Mouse (Mus musculus) kidney, postnatal 0 days (tissue): ENCODE measurements around the gene Cdc42se1. TPM values are rescaled to one million over a fixed set of nuclear protein-coding genes. Genes with fewer than 3 reads are reported as not detected.

Experiments used
- ATAC-seq: fragments of 200-750 bp; cut with Nextera tagmentation; replicated peaks from 2 replicates; pipeline ENCODE4 v1.8.0; 2017; ENCODE audit warnings: low read depth, moderate number of reproducible peaks, moderate TSS enrichment, moderate library complexity; ENCODE audit not compliant: low FRiP score
- DNase-seq: peaks from one replicate; pipeline ENCODE4 v3.0.0-alpha.2; 2016; ENCODE audit warnings: low spot score
- H3K27ac ChIP-seq: fragments of 300-500 bp; sonication (generic); 2 replicates; pipeline ENCODE4 v1.5.1; 2014; ENCODE audit warnings: mild to moderate bottlenecking
- H3K27me3 ChIP-seq: fragments of 300-500 bp; sonication (generic); 2 replicates; pipeline ENCODE4 v1.6.1; 2014; ENCODE audit warnings: low read length, mixed read lengths; ENCODE audit not compliant: insufficient read depth
- H3K36me3 ChIP-seq: fragments of 300-500 bp; sonication (generic); 2 replicates; pipeline ENCODE4 v1.6.1; 2014; ENCODE audit warnings: low read length, mixed read lengths; ENCODE audit not compliant: insufficient read depth
- H3K4me1 ChIP-seq: fragments of 300-500 bp; sonication (generic); replicated peaks from 2 replicates; pipeline ENCODE4 v1.6.1; 2014; ENCODE audit warnings: antibody characterized with exemption, low read length, mixed read lengths; ENCODE audit not compliant: insufficient read depth
- H3K4me2 ChIP-seq: fragments of 300-500 bp; sonication (generic); 2 replicates; pipeline ENCODE4 v1.6.1; 2014; ENCODE audit warnings: mild to moderate bottlenecking, low read length, moderate library complexity, mixed read lengths
- H3K4me3 ChIP-seq: fragments of 300-500 bp; sonication (generic); replicated peaks from 2 replicates; pipeline ENCODE4 v1.5.1; 2014; ENCODE audit warnings: low read depth, low read length
- H3K9ac ChIP-seq: fragments of 300-500 bp; sonication (generic); 2 replicates; pipeline ENCODE4 v1.6.1; 2014; ENCODE audit warnings: low read depth, low read length
- H3K9me3 ChIP-seq: fragments of 300-500 bp; sonication (generic); replicated peaks from 2 replicates; pipeline ENCODE4 v1.6.1; 2016; ENCODE audit warnings: low read length, inconsistent platforms, mixed read lengths
- CTCF ChIP-seq: IDR thresholded peaks from 2 replicates; pipeline ENCODE4 v1.5.1; 2016; ENCODE audit warnings: antibody characterized with exemption, low read depth, mild to moderate bottlenecking, moderate library complexity
- WGBS: fragments of 180-500 bp; shearing (Covaris S2); extraction: QIAGEN DNeasy Blood & Tissue Kit; methylation state at CpG from one replicate; pipeline ENCODE4 v1.1.7; 2014; 5-methylcytosine and 5-hydroxymethylcytosine counted together
- polyA plus RNA-seq: library from polyadenylated mRNA; unstranded; fragments of >200 nt; fragmentation: Nextera tagmentation; extraction: Ambion mirVana; gene quantifications from 2 replicates; pipeline ENCODE4 v1.2.1, GENCODE M21; 2015

Gene Cdc42se1
- polyA plus RNA-seq, 1 experiment from 2014 or later: 102 TPM

DNA sequence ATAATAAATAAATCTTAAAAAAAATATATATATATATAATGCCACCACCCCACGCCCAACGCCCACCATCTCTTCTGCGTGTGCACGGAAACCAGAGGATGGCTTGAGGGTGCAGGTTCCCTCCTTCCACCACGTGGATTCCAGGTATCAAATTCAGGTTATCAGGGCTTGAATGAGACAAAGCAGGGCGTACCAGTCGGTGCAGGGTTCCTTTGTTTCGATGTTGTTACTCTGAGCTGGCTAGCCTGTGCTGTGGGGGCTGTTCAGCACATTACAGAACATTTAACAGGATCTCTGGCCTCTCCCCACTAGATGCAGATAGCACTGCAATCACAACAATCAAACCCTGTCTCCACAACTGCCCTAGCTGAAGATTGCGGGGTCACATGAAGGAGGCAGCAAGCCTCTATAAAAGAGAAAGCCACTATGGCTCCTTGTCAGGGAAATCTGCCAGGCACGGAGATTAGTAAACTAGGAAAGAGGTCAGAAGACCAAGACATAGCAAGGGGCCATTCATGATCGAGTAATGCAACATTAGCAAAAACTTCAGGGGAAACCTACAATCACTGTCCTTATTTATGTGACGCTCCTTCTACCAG, 42.3 kb downstream of the Cdc42se1 start:
- Histone ChIP-seq H3K4me2 (no peak overlapping the region), H3K4me3 (no peak overlapping the region), H3K27ac (no peak overlapping the region), H3K36me3 (0 out of 2 replicates have a peak, but pooled peaks cover 3% of the 10 kb centered on the region), H3K27me3 (no peaks in the 10 kb centered on the region), H3K9ac (no peak overlapping the region), H3K9me3 (no peaks in the 10 kb centered on the region), H3K4me1 (no peaks in the 10 kb centered on the region)
- no peak for TF ChIP-seq CTCF
- ATAC-seq (no peak), DNase-seq (no peak)
- WGBS: 83% methylated on average over 12 of the region's 12 CpGs

DNA sequence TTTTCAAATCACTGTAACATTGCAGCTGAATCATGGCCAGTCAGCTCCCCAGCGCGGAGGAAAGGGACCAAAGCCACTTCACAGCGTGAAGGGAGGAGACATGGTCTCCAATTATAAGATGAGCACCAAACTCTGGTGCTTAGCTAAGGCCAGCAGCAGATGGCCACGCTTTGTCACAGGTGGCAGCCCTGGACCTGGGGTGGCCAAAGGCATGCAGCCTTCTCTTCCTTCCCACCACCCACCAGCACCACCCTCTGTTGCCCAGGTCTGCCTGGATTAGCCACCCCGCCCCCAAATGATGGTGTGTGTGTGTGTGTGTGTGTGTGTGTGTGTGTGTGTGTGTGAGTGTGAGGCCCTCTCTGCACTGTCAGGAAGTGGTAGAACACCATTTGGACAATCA, 44.9 kb downstream of the Cdc42se1 start:
- no peak for TF ChIP-seq CTCF
- Histone ChIP-seq H3K4me1 (no peaks in the 10 kb centered on the region), H3K4me3 (no peak overlapping the region), H3K9me3 (no peaks in the 10 kb centered on the region), H3K9ac (no peak overlapping the region), H3K36me3 (no peaks in the 10 kb centered on the region), H3K27ac (no peak overlapping the region), H3K27me3 (no peaks in the 10 kb centered on the region), H3K4me2 (no peak overlapping the region)
- no peak for DNase-seq
- ATAC-seq: no peak
- WGBS: 87% methylated on average over 5 of the region's 5 CpGs

DNA sequence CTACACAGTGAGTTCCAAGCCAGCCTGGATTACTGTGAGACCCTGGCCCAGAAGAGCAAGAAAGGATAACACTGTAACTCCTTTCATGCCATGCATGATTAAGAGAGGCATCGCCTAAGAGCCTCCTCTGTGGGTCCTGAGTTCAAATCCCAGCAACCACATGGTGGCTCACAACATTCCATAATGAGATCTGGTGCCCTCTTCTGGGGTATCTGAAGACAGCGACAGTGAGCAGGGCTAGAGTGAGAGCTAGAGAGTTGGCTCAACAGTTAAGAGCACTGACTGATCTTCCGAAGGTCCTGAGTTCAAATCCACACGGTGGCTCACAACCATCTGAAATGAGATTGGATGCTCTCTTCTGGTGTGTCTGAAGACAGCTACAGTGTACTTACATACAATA, 45.9 kb downstream of the Cdc42se1 start:
- no peaks in the 10 kb centered on the region for H3K9me3 ChIP-seq
- no peak overlapping the region for H3K27ac ChIP-seq
- no peak overlapping the region for H3K4me3 ChIP-seq
- no peak overlapping the region for H3K9ac ChIP-seq
- H3K4me2 ChIP-seq: no peak overlapping the region
- WGBS: 99% methylated on average over 4 of the region's 4 CpGs
- H3K36me3 ChIP-seq: no peaks in the 10 kb centered on the region
- H3K4me1 ChIP-seq: no peaks in the 10 kb centered on the region
- DNase-seq: no peak
- H3K27me3 ChIP-seq: no peaks in the 10 kb centered on the region
- peak; percentile 26; the same call in 1 of the 2 replicates for TF ChIP-seq CTCF
- ATAC-seq: no peak

DNA sequence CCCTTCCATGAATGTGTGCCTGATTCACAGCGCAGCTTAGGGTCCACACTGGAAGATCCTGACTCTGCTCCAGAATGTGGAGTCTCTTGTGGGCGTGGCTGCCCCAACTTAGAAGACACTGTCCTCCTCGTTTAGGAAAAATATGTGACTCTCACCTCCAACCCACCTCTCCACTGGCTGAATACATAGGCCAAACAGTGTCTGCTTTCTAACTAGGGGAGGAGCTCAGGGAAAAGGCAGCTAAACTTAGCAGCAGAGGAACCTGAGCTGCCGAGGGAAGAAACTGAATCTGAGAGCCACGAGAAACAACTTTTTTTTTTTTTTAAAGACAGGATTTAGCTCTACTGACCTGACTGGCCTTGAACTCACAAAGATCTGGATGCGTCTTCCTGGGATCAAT, 46.6 kb downstream of the Cdc42se1 start:
- ATAC-seq: no peak
- H3K27me3 ChIP-seq: no peaks in the 10 kb centered on the region
- no peak overlapping the region for H3K9ac ChIP-seq
- no peaks in the 10 kb centered on the region for H3K9me3 ChIP-seq
- TF ChIP-seq CTCF: no peak
- peak; percentile 24 for DNase-seq
- no peak overlapping the region for H3K27ac ChIP-seq
- no peak overlapping the region for H3K4me3 ChIP-seq
- H3K4me1 ChIP-seq: no peaks in the 10 kb centered on the region
- H3K4me2 ChIP-seq: no peak overlapping the region
- 55% methylated on average over 6 of the region's 6 CpGs for WGBS
- no peaks in the 10 kb centered on the region for H3K36me3 ChIP-seq

DNA sequence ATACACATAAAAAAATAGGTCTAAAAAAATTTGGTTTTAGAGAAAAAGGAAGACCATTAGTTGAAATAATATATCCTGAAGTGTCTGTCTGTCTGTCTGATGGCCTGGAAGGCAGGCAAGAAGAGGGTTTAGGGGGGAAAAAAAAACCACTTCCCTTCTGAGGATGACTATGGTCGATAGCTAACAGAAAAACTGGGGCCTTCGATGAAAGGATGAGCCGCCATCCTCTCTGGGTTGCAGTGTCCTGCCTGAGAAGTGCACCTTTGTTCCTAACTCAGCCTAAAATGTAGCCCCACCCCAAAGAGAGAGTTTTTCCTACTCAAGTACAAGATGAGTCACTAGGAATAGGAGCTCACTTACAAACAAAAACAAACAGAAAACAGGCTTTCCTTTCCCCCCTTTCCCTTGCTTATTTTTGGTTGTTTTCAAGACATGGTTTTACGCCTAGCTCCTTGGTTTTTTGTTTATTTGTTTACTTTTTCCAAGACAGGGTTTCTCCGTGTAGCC, 47.9 kb downstream of the Cdc42se1 start:
- ATAC-seq (no peak), DNase-seq (no peak)
- Histone ChIP-seq H3K27ac (no peak overlapping the region), H3K4me2 (no peak overlapping the region), H3K36me3 (no peaks in the 10 kb centered on the region), H3K4me3 (no peak overlapping the region), H3K9ac (no peak overlapping the region), H3K27me3 (no peaks in the 10 kb centered on the region), H3K9me3 (no peaks in the 10 kb centered on the region), H3K4me1 (no peaks in the 10 kb centered on the region)
- 62% methylated on average over 5 of the region's 5 CpGs for WGBS
- no peak for TF ChIP-seq CTCF

DNA sequence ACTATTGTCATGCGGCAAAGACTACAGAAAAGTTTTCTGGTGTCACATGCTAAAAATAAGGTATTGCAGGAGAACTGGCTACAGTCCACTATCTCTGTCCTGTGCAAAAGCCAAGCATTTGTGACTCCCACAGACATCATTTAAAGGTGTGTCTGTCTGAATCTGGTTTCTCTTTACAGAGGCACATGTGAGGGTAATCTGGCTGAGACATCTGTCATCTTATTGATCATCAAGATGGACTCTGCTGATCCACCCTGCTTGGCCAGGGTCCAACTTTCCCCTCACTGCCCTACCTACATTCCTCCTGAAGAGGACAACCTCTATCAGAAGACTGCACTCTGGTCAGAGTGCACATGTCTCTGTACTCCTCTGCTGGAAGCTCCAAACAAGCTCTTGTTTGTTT, 48.6 kb downstream of the Cdc42se1 start:
- WGBS: 63% methylated on average over 1 of the region's 1 CpGs
- TF ChIP-seq CTCF: no peak
- DNase-seq: no peak
- no peak for ATAC-seq
- Histone ChIP-seq H3K27me3 (no peaks in the 10 kb centered on the region), H3K4me2 (no peak overlapping the region), H3K36me3 (no peaks in the 10 kb centered on the region), H3K4me3 (no peak overlapping the region), H3K27ac (no peak overlapping the region), H3K9me3 (no peaks in the 10 kb centered on the region), H3K4me1 (no peaks in the 10 kb centered on the region), H3K9ac (no peak overlapping the region)

DNA sequence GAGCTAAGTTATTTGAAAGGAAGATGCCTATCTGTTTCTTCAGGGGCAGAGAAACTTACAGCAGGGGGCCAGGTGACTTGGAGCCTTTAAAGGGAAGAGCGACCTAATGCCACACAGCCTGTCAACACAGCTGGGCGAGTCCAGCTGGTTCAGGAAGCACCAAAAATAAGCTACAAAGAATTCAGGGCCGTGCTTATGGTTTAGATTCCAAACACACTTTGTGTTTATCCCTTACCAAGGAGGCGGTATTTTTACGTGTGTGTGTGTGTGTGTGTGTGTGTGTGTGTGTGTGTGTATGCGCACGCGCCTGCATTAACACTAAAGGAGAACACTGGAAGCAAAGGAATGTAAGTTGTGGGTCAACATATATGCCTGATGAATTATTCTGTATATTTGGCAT, 52.2 kb downstream of the Cdc42se1 start:
- Histone ChIP-seq H3K9ac (peak overlapping the region; percentile 72), H3K9me3 (no peaks in the 10 kb centered on the region), H3K4me3 (peak overlapping the region; percentile 58), H3K4me1 (peaks cover 15% of the 10 kb centered on the region), H3K27me3 (no peaks in the 10 kb centered on the region), H3K27ac (peak overlapping the region; percentile 97), H3K4me2 (peak overlapping the region; percentile 75), H3K36me3 (no peaks in the 10 kb centered on the region)
- TF ChIP-seq CTCF: 0 out of 2 replicates have a peak, but pooled peaks have one; percentile 14
- ATAC-seq (no peak), DNase-seq (peak; percentile 57)
- 11% methylated on average over 8 of the region's 8 CpGs for WGBS
